Mouse (Mus musculus) lung, embryonic 14.5 days (tissue): ENCODE results near the gene Macc1. TPM values are rescaled to one million over a fixed set of nuclear protein-coding genes. Genes with fewer than 3 reads are reported as not detected.

ENCODE experiments used
- ATAC-seq: fragments of 200-750 bp; cut with Nextera tagmentation; 2 replicates; pipeline ENCODE4 v1.8.0; 2017; ENCODE audit warnings: mild to moderate bottlenecking, moderate TSS enrichment, moderate library complexity; ENCODE audit not compliant: insufficient read depth
- DNase-seq: peaks from one replicate; pipeline ENCODE4 v3.0.0-alpha.2; 2015
- H3K27ac ChIP-seq: fragments of 300-500 bp; sonication (generic); 2 replicates; pipeline ENCODE4 v1.5.1; 2014; ENCODE audit warnings: low read depth, mild to moderate bottlenecking, moderate library complexity
- H3K27me3 ChIP-seq: fragments of 300-500 bp; sonication (generic); 2 replicates; pipeline ENCODE4 v1.6.1; 2014; ENCODE audit warnings: low read length, control low read depth; ENCODE audit not compliant: insufficient read depth
- H3K36me3 ChIP-seq: fragments of 300-500 bp; sonication (generic); 2 replicates; pipeline ENCODE4 v1.6.1; 2014; ENCODE audit warnings: control low read depth; ENCODE audit not compliant: insufficient read depth
- H3K4me1 ChIP-seq: fragments of 300-500 bp; sonication (generic); 2 replicates; pipeline ENCODE4 v1.6.1; 2014; ENCODE audit warnings: antibody characterized with exemption, control low read depth; ENCODE audit not compliant: insufficient read depth
- H3K4me2 ChIP-seq: fragments of 300-500 bp; sonication (generic); 2 replicates; pipeline ENCODE4 v1.6.1; 2014; ENCODE audit warnings: mild to moderate bottlenecking
- H3K4me3 ChIP-seq: fragments of 300-500 bp; sonication (generic); 2 replicates; pipeline ENCODE4 v1.5.1; 2014; ENCODE audit warnings: low read depth, low read length
- H3K9ac ChIP-seq: fragments of 300-500 bp; sonication (generic); 2 replicates; pipeline ENCODE4 v1.6.1; 2014
- H3K9me3 ChIP-seq: fragments of 300-500 bp; sonication (generic); 2 replicates; pipeline ENCODE4 v1.6.1; 2016; ENCODE audit warnings: low read depth, low read length, control low read depth
- CTCF ChIP-seq: IDR thresholded peaks from 2 replicates; pipeline ENCODE4 v1.5.1; 2016; ENCODE audit warnings: antibody characterized with exemption, low read depth
- WGBS: fragments of 180-500 bp; shearing (Covaris S2); extraction: QIAGEN DNeasy Blood & Tissue Kit; methylation state at CpG from one replicate; pipeline ENCODE4 v1.1.7; 2014; 5-methylcytosine and 5-hydroxymethylcytosine counted together
- polyA plus RNA-seq: library from polyadenylated mRNA; unstranded; fragments of >200 nt; fragmentation: Nextera tagmentation; extraction: Ambion mirVana; gene quantifications from 2 replicates; pipeline ENCODE4 v1.2.1, GENCODE M21; 2014

The Macc1 gene
- 0.71 and 0.74 TPM in 2 replicates for polyA plus RNA-seq

DNA sequence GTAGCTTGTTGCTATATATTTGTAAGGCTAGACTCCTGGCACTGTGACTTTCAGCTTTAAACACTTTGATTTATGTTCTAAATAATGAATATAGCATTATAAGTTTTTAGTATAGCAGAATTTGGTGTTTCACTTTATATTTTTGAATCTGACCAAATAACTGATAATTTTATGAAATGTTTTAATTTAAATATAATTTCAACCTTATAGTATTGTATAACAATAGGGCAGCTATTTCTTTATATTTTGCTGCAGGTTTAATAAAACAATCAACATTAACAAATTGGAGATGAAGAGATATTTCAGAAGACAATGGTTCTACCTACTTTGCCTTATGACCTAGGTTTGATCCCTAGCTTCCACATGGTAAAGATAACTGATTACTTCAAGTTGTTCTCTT is at the start of gene Macc1:
Gene Macc1, plus strand, starts transcription at position 301 of the 400 bp plus-strand sequence.
- H3K27me3 ChIP-seq = no peaks in the 10 kb centered on the region
- TF ChIP-seq CTCF = no peak
- peaks cover 2% of the 10 kb centered on the region; the same call in 1 of the 2 replicates for H3K4me1 ChIP-seq
- no peaks in the 10 kb centered on the region for H3K36me3 ChIP-seq
- no peak within 1 kb of the TSS for H3K9ac ChIP-seq
- H3K27ac ChIP-seq = no peak within 1 kb of the TSS
- DNase-seq = no peak
- no peak within 1 kb of the TSS for H3K4me3 ChIP-seq
- ATAC-seq = no peak
- H3K4me2 ChIP-seq = no peak within 1 kb of the TSS
- H3K9me3 ChIP-seq = no peaks in the 10 kb centered on the region

DNA sequence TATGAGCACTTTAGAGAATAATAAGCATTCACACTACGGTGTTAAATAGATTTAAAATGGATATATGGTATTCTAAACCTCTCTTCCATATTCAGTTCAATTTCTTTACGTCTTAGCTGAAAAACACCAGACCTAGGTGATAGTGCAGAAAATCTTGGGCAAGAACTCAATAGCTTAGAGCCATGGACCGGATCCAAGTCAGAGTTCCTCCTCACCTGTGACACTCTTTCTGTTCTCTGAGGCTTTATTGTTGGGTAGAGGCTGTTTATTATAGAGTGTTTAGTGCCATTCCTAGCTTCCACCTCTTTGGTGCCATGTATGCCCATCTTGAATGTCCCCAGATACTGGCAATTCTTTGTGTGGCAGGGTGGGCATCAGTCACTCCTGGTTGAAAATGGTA is 49.6 kb upstream of the Macc1 start:
- no peak overlapping the region for H3K27ac ChIP-seq
- no peaks in the 10 kb centered on the region for H3K9me3 ChIP-seq
- ATAC-seq = no peak
- H3K9ac ChIP-seq = no peak overlapping the region
- 92% methylated on average over 3 of the region's 3 CpGs for WGBS
- no peaks in the 10 kb centered on the region for H3K27me3 ChIP-seq
- no peak for DNase-seq
- H3K4me3 ChIP-seq = no peak overlapping the region
- TF ChIP-seq CTCF = no peak
- H3K4me1 ChIP-seq = no peaks in the 10 kb centered on the region
- no peak overlapping the region for H3K4me2 ChIP-seq
- H3K36me3 ChIP-seq = no peaks in the 10 kb centered on the region

DNA sequence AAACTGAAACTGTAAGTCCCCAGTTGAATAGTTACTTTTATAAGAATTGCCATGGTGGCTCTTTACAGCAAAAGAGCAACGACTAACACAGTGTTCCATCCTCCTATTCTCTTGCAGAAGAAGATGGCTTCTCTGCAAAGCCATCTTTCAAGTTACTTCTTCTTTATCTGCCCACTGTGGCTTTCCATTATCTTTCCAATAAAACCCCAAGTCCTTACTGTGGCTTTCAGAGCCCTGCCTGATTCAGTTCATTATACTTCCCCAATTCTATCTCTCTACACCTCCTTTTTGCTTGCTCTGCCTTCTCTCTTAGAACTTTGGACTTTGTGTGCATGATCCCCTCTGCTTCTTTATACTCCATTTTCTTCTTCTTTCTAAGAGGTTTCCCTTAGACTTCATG is 45.3 kb upstream of the Macc1 start:
- TF ChIP-seq CTCF = no peak
- no peak for DNase-seq
- no peaks in the 10 kb centered on the region for H3K9me3 ChIP-seq
- H3K9ac ChIP-seq = no peak overlapping the region
- H3K36me3 ChIP-seq = no peaks in the 10 kb centered on the region
- H3K4me1 ChIP-seq = no peaks in the 10 kb centered on the region
- H3K27me3 ChIP-seq = no peaks in the 10 kb centered on the region
- 63% methylated on average over 1 of the region's 1 CpGs for WGBS
- H3K4me3 ChIP-seq = no peak overlapping the region
- H3K4me2 ChIP-seq = no peak overlapping the region
- no peak for ATAC-seq
- no peak overlapping the region for H3K27ac ChIP-seq

- no peak for TF ChIP-seq CTCF
- DNase-seq (no peak), ATAC-seq (no peak)
- Histone ChIP-seq H3K9ac (no peak overlapping the region), H3K36me3 (no peaks in the 10 kb centered on the region), H3K9me3 (no peaks in the 10 kb centered on the region), H3K27me3 (no peaks in the 10 kb centered on the region), H3K4me1 (no peaks in the 10 kb centered on the region), H3K4me2 (no peak overlapping the region), H3K4me3 (no peak overlapping the region), H3K27ac (no peak overlapping the region)
- WGBS = 49% methylated on average over 2 of the region's 2 CpGs
Measured at GRCm38 (mm10) chr12:119270036-119270435, 44.0 kb upstream of the Macc1 start.

DNA sequence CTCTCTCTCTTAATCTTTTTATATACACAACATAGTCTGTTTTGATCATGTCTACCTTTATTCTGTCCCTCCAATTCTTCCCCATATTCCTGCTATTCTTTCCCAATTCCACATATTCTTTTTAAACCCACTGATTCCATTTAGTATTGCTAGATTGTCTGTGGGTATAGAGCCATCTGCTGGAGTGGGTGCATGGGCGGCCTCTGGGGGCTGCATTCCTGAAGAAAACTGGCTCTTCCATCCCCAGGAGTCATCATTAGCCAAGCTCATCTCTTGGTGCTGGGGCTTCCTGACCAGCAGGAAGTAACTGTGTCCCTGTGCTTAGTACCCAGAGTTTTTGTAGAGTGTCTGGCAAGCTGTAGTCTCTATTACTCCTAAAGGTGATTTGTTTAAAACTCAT is 42.1 kb upstream of the Macc1 start:
- H3K36me3 ChIP-seq = no peaks in the 10 kb centered on the region
- ATAC-seq (no peak), DNase-seq (no peak)
- H3K9ac ChIP-seq = no peak overlapping the region
- no peak overlapping the region for H3K4me2 ChIP-seq
- no peaks in the 10 kb centered on the region for H3K9me3 ChIP-seq
- no peaks in the 10 kb centered on the region for H3K27me3 ChIP-seq
- no peak overlapping the region for H3K4me3 ChIP-seq
- 73% methylated on average over 1 of the region's 1 CpGs for WGBS
- no peak for TF ChIP-seq CTCF
- no peak overlapping the region for H3K27ac ChIP-seq
- no peaks in the 10 kb centered on the region for H3K4me1 ChIP-seq

DNA sequence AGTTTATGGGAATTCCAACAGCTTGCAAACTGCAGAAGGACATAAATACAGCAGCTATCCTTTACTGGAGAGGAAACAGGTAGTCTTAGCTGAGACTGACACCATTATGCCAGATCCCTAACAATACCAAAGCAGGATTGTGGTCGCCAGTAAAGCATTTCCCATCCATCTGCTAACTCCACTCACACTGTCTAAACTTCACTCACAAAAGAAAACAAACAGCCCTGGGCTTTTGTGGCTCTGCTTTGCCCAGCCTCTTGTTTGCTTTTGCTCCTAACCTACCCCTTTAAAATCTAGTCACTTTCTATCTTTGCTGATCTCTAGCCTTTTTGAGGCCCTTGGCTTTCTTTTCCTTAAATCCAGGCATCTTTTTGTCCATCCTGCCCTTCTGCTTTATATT is 40.5 kb upstream of the Macc1 start:
- H3K36me3 ChIP-seq = no peaks in the 10 kb centered on the region
- H3K27me3 ChIP-seq = no peaks in the 10 kb centered on the region
- WGBS = 24% methylated on average over 1 of the region's 1 CpGs
- TF ChIP-seq CTCF = no peak
- ATAC-seq = no peak
- H3K27ac ChIP-seq = no peak overlapping the region
- peak; percentile 15 for DNase-seq
- H3K4me2 ChIP-seq = no peak overlapping the region
- H3K9me3 ChIP-seq = no peaks in the 10 kb centered on the region
- no peak overlapping the region for H3K9ac ChIP-seq
- no peak overlapping the region for H3K4me3 ChIP-seq
- H3K4me1 ChIP-seq = no peaks in the 10 kb centered on the region

GRCm38 (mm10) chr12:119276282-119276681 is 37.8 kb upstream of the Macc1 start:
- 83% methylated on average over 1 of the region's 1 CpGs for WGBS
- DNase-seq (no peak), ATAC-seq (no peak)
- no peaks in the 10 kb centered on the region for H3K4me1 ChIP-seq
- H3K27me3 ChIP-seq = no peaks in the 10 kb centered on the region
- H3K27ac ChIP-seq = no peak overlapping the region
- TF ChIP-seq CTCF = no peak
- H3K4me2 ChIP-seq = no peak overlapping the region
- H3K9me3 ChIP-seq = no peaks in the 10 kb centered on the region
- H3K4me3 ChIP-seq = no peak overlapping the region
- H3K36me3 ChIP-seq = no peaks in the 10 kb centered on the region
- no peak overlapping the region for H3K9ac ChIP-seq

GRCm38 (mm10) chr12:119291618-119292017 is 22.5 kb upstream of the Macc1 start:
- H3K9me3 ChIP-seq = no peaks in the 10 kb centered on the region
- H3K4me3 ChIP-seq = no peak overlapping the region
- no peaks in the 10 kb centered on the region for H3K4me1 ChIP-seq
- 95% methylated on average over 6 of the region's 6 CpGs for WGBS
- ATAC-seq = no peak
- no peak for DNase-seq
- no peak overlapping the region for H3K4me2 ChIP-seq
- H3K27ac ChIP-seq = no peak overlapping the region
- no peaks in the 10 kb centered on the region for H3K27me3 ChIP-seq
- TF ChIP-seq CTCF = no peak
- H3K9ac ChIP-seq = no peak overlapping the region
- no peaks in the 10 kb centered on the region for H3K36me3 ChIP-seq
